Mouse (Mus musculus) gastrocnemius, postnatal 4 days (tissue): ENCODE data around the gene Ctnna3. TPM values are rescaled to one million over a fixed set of nuclear protein-coding genes. Genes with fewer than 3 reads are reported as not detected.
"Not testable (repeated sequence)": the region's sequence is repeated elsewhere in the genome, so short reads cannot be mapped to it uniquely, and the experiment has no call there.

Source experiments
- DNase-seq, 2 experiments: peaks; one replicate each; pipeline ENCODE4 v3.0.0; 2021 to 2022; ENCODE audit warnings: low spot score in 2 of 2, mixed read lengths in 2 of 2
- total RNA-seq, 2 experiments: library from RNA; stranded (reverse); gene quantifications; 2 replicates each; pipeline ENCODE4 v1.2.3; 2021

The Ctnna3 gene
- total RNA-seq, 2 experiments from 2014 or later: 25.3 to 27.7 TPM

DNA sequence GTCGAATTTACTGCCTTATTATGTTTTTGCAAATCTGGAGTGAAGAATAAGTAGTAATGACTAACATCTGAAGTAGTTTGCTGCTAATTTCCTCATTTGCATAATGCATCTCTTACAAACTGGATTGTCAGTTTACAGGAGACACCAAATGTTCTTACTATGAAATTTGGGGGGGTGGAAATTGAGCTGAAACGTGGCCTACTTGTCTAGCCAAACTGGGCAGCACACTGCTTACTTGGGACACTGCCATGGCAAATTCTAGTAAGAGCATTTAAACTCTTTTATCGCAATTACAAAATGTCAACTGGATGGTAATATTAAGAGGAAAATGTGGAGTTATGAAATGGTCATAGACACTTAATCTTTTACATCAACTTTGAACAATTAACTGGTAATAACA lies 716.6 kb downstream of the Ctnna3 start:
- DNase-seq: no peak

GRCm38 (mm10) chr10:64181696-64182095 lies 751.8 kb downstream of the Ctnna3 start:
- DNase-seq: no peak

DNA sequence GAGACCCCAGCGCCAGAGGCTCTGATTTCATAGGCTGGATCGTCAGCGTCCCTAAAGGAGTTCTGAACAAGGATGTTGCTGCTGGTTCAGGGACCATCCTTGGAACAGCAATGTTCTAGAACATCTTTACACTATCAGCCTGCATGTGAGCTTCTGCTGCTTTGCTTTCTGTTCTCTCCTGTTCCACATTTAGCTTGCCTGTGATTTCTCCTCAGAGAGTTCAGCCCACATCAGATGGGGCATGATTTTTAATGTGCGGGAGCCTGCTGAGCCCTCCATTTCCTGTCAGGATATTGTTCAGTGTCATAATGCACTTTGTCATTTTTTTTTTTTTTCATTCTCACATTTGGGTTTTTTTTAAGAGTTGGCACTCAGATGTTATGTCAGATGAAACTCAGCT lies 752.8 kb downstream of the Ctnna3 start:
- no peak for DNase-seq

DNA sequence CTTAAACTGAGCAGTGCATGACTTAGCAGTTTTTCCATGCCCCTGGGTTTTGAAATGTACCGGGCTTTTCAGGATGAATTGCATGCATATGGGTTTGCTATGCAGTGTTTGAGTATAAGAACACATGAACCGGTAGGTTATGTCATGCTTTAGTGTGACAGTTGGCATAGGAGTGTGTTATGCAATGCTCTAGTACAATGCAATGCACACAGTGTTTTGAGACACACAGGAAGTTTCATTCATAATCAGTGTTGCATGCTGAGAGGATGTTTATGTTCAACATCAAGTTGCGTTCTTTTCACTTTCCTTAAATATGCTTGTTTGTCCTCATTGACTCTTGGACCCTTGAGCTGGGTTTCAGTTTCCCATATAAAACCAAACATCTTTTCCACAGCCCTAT lies 758.1 kb downstream of the Ctnna3 start:
- no peak for DNase-seq

DNA sequence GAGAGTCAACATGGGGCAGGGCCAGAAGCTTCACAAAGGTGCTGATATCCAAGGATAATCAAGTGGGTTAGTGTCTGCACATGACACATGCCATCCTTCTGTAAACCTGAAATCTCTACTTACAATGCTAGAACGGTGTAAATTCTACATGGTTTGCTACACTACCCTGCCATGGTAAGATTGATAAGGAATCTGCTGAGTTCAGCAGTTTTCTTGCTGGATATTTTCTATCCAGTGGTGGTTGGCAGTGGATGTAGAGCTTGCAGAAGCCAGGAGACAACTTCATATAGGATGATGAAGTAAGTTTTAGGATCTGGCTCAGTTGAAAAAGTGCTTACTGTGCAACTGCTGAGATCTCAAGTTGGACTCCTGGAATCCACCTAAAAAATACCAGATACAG lies 767.7 kb downstream of the Ctnna3 start:
- no peak for DNase-seq

DNA sequence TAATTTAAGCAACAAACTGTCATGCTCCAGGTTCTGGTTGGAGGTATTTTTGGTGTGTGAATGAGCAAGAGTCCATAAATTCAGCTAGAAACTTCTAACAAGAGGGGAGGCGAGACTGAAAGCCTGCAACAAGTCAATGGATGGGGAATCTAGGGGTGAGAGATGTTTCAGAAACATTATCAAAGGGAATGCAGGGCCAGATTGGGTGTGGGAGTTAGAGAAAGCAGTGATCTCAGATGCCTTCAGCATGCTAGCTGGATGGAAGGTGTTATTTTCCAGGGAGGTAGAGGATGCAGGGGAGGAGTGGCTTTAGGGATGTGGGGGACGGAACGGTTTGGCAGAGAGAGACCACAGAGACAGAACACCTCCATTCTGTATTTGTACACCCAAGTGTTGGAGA lies 785.7 kb downstream of the Ctnna3 start:
- no peak for DNase-seq

- no peak for DNase-seq
Measured at GRCm38 (mm10) chr10:64223023-64223422, 793.1 kb downstream of the Ctnna3 start.

- no peak for DNase-seq
Measured at GRCm38 (mm10) chr10:64224007-64224406, 794.1 kb downstream of the Ctnna3 start.

DNA sequence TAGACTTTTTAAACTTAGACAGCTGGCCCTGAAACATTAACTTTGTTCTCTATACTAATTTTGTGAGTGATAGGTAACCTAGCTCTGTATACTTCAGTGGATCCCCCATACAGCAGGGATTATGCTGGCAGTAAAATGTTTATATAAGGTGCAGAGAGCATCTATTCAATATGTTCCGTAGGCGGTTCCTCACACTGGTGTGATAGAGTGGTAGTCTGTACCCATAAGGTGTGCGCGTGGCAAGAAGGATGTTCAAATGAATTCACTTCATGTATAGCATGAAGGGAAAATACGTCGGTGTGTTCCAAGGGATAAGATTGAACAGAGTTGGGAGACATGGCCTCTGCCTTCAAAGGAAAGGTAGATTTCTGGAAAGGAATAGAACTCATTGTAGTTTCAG lies 794.5 kb downstream of the Ctnna3 start:
- no peak for DNase-seq

DNA sequence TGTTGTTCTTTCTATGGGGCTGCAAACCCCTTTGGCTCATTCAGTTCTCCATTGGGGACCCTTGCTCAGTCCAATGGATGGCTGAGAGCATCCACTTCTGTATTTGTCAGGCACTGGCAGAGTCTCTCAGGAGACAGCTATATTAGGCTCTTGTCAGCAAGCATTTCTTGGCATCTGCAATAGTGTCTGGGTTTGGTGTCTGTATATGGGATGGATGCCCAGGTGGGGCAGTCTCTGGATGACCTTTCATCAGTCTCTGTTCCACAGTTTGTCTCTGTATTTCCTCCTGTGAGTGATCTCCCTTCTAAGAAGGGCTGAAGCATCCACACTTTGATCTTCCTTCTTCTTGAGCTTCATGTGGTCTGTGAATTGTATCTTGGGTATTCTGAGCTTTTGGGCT lies 795.9 kb downstream of the Ctnna3 start:
- DNase-seq: not testable (repeated sequence)

- DNase-seq: no peak
Measured at GRCm38 (mm10) chr10:64243421-64243820, 813.5 kb downstream of the Ctnna3 start.

DNA sequence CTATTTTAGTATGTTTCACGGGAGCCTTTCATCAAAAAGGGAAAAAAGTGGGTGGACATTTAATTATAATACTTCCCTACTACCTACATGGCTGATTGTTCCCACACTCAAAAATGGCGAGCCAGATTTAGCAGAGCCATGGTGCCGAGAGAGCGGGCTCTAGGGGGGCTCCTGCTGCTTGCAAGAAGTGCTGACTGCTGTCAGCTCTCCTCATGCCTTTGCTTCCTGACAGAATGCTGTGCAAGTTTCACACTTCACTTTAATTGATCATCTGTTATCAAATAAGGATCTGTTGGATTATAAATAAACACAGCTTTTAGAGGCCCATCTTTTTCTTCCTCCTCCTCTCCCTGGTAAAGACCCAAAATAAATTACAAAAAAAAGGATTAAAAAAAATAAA lies 838.3 kb downstream of the Ctnna3 start:
- no peak for DNase-seq

- no peak for DNase-seq
Measured at GRCm38 (mm10) chr10:64275143-64275542, 845.2 kb downstream of the Ctnna3 start.

GRCm38 (mm10) chr10:64278836-64279235 lies 848.9 kb downstream of the Ctnna3 start:
- DNase-seq: no peak

DNA sequence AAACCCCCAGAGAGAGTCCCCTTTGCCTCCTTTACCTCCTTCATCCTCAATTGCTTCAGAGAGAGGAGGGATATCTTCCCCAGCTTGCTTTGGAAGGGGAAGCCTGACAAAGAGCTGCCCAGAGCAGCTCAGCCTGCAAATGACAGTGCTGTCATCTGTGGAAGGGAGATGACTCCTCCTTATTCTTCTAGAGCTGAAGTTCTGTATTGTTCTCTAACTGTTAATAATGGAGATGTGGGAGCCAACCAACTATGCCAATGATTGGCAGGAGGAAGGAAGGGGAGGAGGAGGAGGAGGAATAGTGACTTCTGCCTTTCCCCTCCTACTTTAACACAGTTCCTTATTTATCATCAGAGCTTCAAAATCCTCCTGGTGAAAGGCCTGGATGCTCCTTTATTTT lies 875.9 kb downstream of the Ctnna3 start:
- DNase-seq: no peak

- DNase-seq: no peak
Measured at GRCm38 (mm10) chr10:64311622-64312292, 881.9 kb downstream of the Ctnna3 start.

DNA sequence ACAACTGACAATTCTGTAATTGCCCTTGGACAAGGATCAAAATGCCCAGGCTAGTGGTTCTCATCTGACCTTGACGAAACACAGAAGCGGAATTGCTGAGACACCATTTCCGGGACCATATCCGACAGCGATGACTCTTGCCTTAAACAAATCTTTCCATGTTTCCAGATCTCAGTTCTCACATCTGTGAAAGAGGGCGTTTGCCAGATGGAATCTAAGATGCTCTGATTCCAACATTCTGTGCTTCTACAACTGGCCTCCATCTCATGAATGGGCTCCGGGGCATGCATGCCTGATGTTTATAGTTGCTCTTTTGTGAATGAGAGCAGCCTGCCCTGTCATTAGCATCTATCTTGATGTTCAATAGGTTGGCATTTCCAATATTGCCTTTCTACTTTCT lies 890.4 kb downstream of the Ctnna3 start:
- DNase-seq: no peak

DNA sequence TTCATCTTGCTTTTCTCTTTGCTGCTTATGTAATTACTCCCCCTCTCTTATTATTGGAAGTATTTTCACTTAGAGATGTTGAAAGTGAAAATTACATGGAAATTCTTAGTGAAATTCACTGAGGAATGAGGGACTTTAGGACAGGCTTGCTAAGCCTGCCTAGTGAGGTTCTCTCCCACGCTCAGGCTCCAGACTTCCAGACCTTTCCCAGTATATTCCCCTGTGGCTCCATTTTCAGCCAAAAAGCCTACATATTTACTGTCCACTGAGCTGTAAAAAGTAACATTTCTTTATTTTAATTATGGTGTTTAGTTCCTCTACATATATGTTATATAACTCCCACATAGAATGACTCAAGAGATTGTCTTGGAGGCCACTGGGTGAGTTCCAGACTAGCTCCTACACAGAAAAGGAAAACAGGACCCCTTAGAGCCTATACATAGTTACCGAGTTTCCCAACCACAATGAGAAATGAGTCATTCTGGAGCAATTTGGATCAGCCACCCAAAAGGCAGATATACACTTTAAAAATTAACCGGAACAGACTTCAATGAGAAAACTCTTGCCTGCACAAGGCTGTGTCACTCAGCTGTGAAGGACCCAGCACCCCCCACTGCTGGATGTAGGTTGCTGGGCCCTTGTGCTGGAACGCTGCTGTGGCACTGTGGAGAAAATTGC lies 912.9 kb downstream of the Ctnna3 start:
- no peak for DNase-seq

DNA sequence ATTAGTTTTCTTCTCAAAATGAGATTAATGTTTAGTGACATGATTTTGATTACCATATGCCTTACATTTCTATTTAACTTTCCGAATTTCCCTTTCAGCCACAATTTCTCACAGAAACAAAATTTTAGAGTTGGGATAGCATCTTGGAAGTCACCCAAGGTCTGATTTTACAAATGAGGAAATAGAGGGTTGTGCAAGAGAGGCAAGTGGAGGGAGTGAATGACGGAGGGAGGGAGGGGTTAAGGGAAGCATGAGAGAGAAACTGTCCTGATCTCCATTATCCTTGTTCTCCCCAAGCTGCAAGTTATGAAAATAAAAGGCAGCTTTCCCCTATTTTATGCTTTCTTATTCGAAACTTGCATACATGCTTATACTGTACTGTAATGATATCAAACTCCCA lies 943.4 kb downstream of the Ctnna3 start:
- no peak for DNase-seq

DNA sequence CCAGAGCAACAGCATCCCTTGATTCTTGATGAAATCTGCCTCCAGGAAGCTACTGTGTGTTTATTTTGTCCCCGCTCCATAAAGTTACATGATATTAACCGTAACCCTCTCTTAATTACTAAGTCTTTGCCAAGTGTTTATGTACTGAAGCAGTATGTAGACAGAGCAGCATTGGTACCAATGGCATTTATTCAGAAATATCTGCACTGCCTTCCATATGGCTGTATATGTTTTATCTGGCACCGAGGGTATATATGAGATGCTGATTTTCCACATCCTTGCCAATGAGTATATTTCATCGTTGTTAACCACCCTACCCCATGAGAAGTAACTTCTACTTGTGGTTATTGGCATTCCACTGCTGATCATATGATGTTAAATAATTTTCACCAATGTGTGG lies 947.9 kb downstream of the Ctnna3 start:
- DNase-seq: no peak

DNA sequence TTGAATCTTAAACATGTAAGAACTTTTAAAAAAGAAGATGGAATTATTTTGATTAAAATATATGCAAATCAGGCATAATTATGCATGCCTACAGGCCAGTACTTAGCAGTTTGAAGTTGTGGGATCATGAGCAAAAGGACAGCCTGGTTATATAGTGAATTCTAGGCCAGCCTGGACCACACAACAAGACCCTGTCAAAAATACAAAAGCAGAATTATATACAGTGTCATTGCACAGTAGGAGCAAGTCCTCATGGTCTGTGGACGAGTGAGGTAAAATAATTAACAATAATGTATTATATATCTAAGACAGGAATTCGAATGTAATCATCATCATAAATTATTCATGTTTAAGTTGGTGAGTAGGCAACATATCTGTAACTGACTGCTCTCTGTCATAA lies 966.7 kb downstream of the Ctnna3 start:
- no peak for DNase-seq

DNA sequence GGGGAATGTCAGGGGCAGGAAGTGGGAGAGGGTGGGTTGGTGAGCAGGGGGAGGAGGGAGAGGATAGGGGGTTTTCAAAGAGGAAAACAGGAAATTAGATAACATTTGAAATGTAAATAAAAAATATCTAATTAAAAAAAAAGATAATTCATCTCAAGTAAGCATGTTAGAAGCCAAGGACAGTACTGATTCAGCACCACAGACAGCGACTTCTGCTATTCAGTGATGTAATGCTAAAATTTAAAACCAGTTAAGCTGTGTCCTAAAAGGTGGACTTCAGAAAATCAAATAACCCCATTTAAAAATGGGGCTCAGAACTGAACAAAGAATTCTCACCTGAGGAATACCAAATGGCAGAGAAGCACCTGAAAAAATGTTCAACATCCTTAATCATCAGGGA lies 988.5 kb downstream of the Ctnna3 start:
- DNase-seq: not testable (repeated sequence)

DNA sequence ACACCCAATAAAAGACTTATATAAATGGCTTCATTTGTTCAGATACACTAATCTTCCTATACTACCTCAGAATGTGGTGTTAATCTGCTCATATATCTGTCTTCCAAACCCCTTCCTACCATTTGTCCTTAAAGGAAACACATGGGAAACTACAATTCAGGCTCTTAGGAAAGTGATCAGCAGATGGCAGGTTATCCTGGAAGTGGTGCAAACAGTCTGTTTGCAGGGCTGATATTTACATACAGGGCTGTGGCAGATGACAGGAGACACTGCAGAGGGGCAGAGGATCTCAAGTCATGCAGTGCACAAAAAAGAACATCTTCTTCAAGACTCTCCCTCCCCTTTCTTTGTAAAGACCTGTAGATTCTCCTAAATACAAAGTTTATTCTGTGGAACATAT lies 1008.8 kb downstream of the Ctnna3 start:
- no peak for DNase-seq
